ENCODE assay signal across 39 mouse cellular contexts in genomic region chr9:15930928-15931443, GRCm38 (mm10). TPM values are rescaled to one million over a fixed set of nuclear protein-coding genes. Genes with fewer than 3 reads are reported as not detected.
"Had no signal": no experiment of that assay in that cellular context is flagged by ENCODE, and none has a peak within 500 bp of the region (broad histone marks: within the 10 kb centered on the region; RNA-seq: fewer than 3 reads in every experiment).

No protein-coding gene starts in this region.

- H3K36me3 ChIP-seq: heart, embryonic 13.5 days; heart, embryonic 15.5 days; hindbrain, embryonic 12.5 days; intestine, embryonic 15.5 days; limb, embryonic 13.5 days; limb, embryonic 15.5 days; liver, embryonic 12.5 days had no signal

- DNase-seq: gastrocnemius, adult 2 months; gastrocnemius, postnatal 10 days; gastrocnemius, postnatal 25 days; heart, adult 2 months; heart, postnatal 14 days; heart, postnatal 4 days; kidney, adult 18-20 months; kidney, adult 8-10 months; kidney, postnatal 10 days; kidney, postnatal 25 days; kidney, postnatal 4 days; left cerebral cortex, postnatal 4 days had no signal

- H3K27me3 ChIP-seq: heart, embryonic 13.5 days; heart, embryonic 15.5 days; hindbrain, embryonic 12.5 days; intestine, embryonic 15.5 days; limb, embryonic 13.5 days; limb, embryonic 15.5 days; liver, embryonic 12.5 days had no signal

- H3K9ac ChIP-seq: heart, embryonic 13.5 days; heart, embryonic 15.5 days; hindbrain, embryonic 12.5 days; hindbrain, embryonic 14.5 days; intestine, embryonic 15.5 days; limb, embryonic 13.5 days; limb, embryonic 15.5 days; liver, embryonic 12.5 days; liver, embryonic 14.5 days had no signal

- H3K4me3 ChIP-seq: gastrocnemius, adult 2 months; heart, adult 2 months; heart, embryonic 13.5 days; heart, embryonic 15.5 days; hindbrain, embryonic 10.5 days; hindbrain, embryonic 12.5 days; intestine, embryonic 15.5 days; layer of hippocampus, adult 2 months; limb, embryonic 13.5 days; limb, embryonic 15.5 days; liver, embryonic 12.5 days had no signal

- H3K4me1 ChIP-seq: heart, embryonic 13.5 days; heart, embryonic 15.5 days; hindbrain, embryonic 10.5 days; hindbrain, embryonic 12.5 days; intestine, embryonic 15.5 days; limb, embryonic 13.5 days; limb, embryonic 15.5 days; liver, embryonic 12.5 days had no signal

- ATAC-seq: hindbrain, embryonic 16.5 days; inflammation-experienced regulatory T-cells, adult 6 months; intestine, embryonic 15.5 days; intestine, postnatal 0 days; liver, embryonic 12.5 days had no signal

- H3K9me3 ChIP-seq: heart, embryonic 13.5 days; heart, embryonic 15.5 days; hindbrain, embryonic 10.5 days; hindbrain, embryonic 12.5 days; intestine, embryonic 15.5 days; limb, embryonic 13.5 days; limb, embryonic 15.5 days; liver, embryonic 12.5 days had no signal

- H3K27ac ChIP-seq: gastrocnemius, adult 2 months; heart, adult 2 months; heart, embryonic 13.5 days; heart, embryonic 15.5 days; hindbrain, embryonic 10.5 days; hindbrain, embryonic 12.5 days; hindbrain, embryonic 14.5 days; intestine, embryonic 15.5 days; layer of hippocampus, adult 2 months; limb, embryonic 13.5 days; limb, embryonic 15.5 days; liver, embryonic 12.5 days; liver, embryonic 14.5 days had no signal

RNA-seq across cellular contexts. Expression of gene Mtnr1b, which starts 56.6 kb away (rescaled TPM):
- total RNA-seq: gastrocnemius, adult 2 months; gastrocnemius, postnatal 10 days; gastrocnemius, postnatal 25 days; gastrocnemius, postnatal 4 days; granulocyte monocyte progenitor cell, adult 5-6 weeks; heart, adult 2 months; heart, postnatal 14 days; heart, postnatal 4 days; layer of hippocampus, adult 2 months; layer of hippocampus, postnatal 25 days; left cerebral cortex, adult 8-10 months; left cerebral cortex, postnatal 10 days; left cerebral cortex, postnatal 25 days; left cerebral cortex, postnatal 4 days; liver, adult 2 months had no signal
- polyA plus RNA-seq: heart, adult 2 months; heart, embryonic 11.5 days; heart, embryonic 13.5 days; heart, embryonic 15.5 days; heart, postnatal 0 days; hindbrain, embryonic 10.5 days; hindbrain, embryonic 12.5 days; hindbrain, embryonic 14.5 days; hindbrain, embryonic 16.5 days; inflammation-experienced regulatory T-cells, adult 6 months; intestine, embryonic 15.5 days; intestine, postnatal 0 days; kidney, embryonic 14.5 days; kidney, embryonic 16.5 days; limb, embryonic 11.5 days; limb, embryonic 13.5 days; limb, embryonic 15.5 days; liver, adult 2 months; liver, embryonic 12.5 days; liver, embryonic 14.5 days; liver, embryonic 16.5 days had no signal
